In the genomic region with DNA sequence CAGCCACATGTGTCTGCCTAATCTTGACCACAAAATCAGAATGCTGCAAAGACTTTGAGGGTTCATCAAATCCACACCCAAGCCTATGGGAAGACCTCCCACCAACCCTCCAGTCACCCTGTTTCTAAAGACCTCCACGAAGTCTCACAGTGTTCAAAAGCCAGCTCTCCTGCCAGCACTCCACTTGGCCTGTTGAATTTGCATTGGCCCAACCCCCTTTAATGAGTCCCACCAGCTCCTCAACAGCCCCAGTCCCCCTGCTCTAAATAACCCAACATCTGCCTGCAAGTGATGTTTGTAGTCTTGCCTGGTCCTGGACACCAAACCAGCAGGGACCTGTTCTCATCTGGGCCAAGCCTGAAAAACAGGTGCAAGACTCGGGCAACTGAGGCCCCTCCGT, we compare ENCODE assay signal across 25 mouse cellular contexts.
"Had no signal": no experiment of that assay in that cellular context is flagged by ENCODE, and none has a peak within 500 bp of the region (broad histone marks: within the 10 kb centered on the region; RNA-seq: fewer than 3 reads in every experiment).

No protein-coding gene starts in this region.

- H3K9me3 ChIP-seq: megakaryocyte, embryonic 14.5 days; midbrain, embryonic 10.5 days; midbrain, embryonic 13.5 days; neural tube, embryonic 12.5 days; neural tube, embryonic 15.5 days; stomach, embryonic 15.5 days had no signal

- DNase-seq: kidney, adult 18-20 months; kidney, adult 9 months; kidney, postnatal 14 days; kidney, postnatal 4 days; layer of hippocampus, adult 9-11 months; layer of hippocampus, postnatal 36 days; liver, postnatal 0 days; lung, embryonic 14.5 days; lung, postnatal 36 days; right cerebral cortex, adult 18-20 months; right cerebral cortex, postnatal 14 days; right cerebral cortex, postnatal 4 days; thymus, postnatal 25 days had no signal

- ATAC-seq: intestine, embryonic 16.5 days; liver, postnatal 0 days; lung, postnatal 0 days; midbrain, embryonic 13.5 days had no signal

- H3K4me2 ChIP-seq: liver, embryonic 11.5 days; lung, embryonic 14.5 days; midbrain, embryonic 13.5 days; neural tube, embryonic 12.5 days; neural tube, embryonic 15.5 days; stomach, embryonic 15.5 days had no signal

- H3K4me3 ChIP-seq: layer of hippocampus, adult 2 months; left cerebral cortex, adult 2 months; megakaryocyte, embryonic 14.5 days; midbrain, embryonic 10.5 days; midbrain, embryonic 13.5 days; neural tube, embryonic 12.5 days; neural tube, embryonic 15.5 days; stomach, embryonic 15.5 days had no signal

- H3K27ac ChIP-seq: layer of hippocampus, adult 2 months; left cerebral cortex, adult 2 months; liver, embryonic 14.5 days; midbrain, embryonic 10.5 days; midbrain, embryonic 13.5 days; neural tube, embryonic 12.5 days; neural tube, embryonic 15.5 days; stomach, embryonic 15.5 days had no signal

- H3K9ac ChIP-seq: liver, embryonic 14.5 days; liver, postnatal 0 days; lung, embryonic 14.5 days; midbrain, embryonic 13.5 days; neural tube, embryonic 12.5 days; neural tube, embryonic 15.5 days; stomach, embryonic 15.5 days had no signal

- H3K36me3 ChIP-seq: midbrain, embryonic 10.5 days; midbrain, embryonic 13.5 days; neural tube, embryonic 12.5 days; neural tube, embryonic 15.5 days; stomach, embryonic 15.5 days had no signal

- H3K27me3 ChIP-seq: midbrain, embryonic 13.5 days; neural tube, embryonic 12.5 days; neural tube, embryonic 15.5 days; stomach, embryonic 15.5 days had no signal

- H3K4me1 ChIP-seq: megakaryocyte, embryonic 14.5 days; midbrain, embryonic 13.5 days; neural tube, embryonic 12.5 days; neural tube, embryonic 15.5 days; stomach, embryonic 15.5 days had no signal
